Mouse (Mus musculus) liver, adult 2 months (tissue): Measurements from ENCODE around the gene 3110021N24Rik. TPM values are rescaled to one million over a fixed set of nuclear protein-coding genes. Genes with fewer than 3 reads are reported as not detected.
A peak's percentile ranks its signal among the peaks of the same experiment; 100 is the strongest.

Source experiments
- DNase-seq: peaks from one replicate; pipeline ENCODE4 v3.0.0-alpha.2; 2011; ENCODE audit warnings: low read depth, low spot score; ENCODE audit errors: extremely low read depth
- H3K27ac ChIP-seq: fragments of 200-500 bp; replicated peaks from 2 replicates; pipeline ENCODE4 v1.5.1; 2012; ENCODE audit warnings: low read depth, mild to moderate bottlenecking, control low read depth, inconsistent platforms, low read length; ENCODE audit not compliant: insufficient read depth
- H3K27me3 ChIP-seq: fragments of 200-500 bp; 2 replicates; pipeline ENCODE4 v1.6.1; 2012; ENCODE audit warnings: mild to moderate bottlenecking, moderate library complexity, low read length, inconsistent platforms; ENCODE audit not compliant: control insufficient read depth, insufficient read depth
- H3K36me3 ChIP-seq: fragments of 200-500 bp; 2 replicates; pipeline ENCODE4 v1.6.1; 2012; ENCODE audit warnings: low read length, inconsistent platforms; ENCODE audit not compliant: control insufficient read depth, insufficient read depth
- H3K4me1 ChIP-seq: fragments of 200-500 bp; 2 replicates; pipeline ENCODE4 v1.6.1; 2011; ENCODE audit warnings: low read length; ENCODE audit not compliant: control insufficient read depth, insufficient read depth
- H3K4me3 ChIP-seq: fragments of 200-500 bp; 2 replicates; pipeline ENCODE4 v1.5.1; 2011; ENCODE audit warnings: low read depth, mild to moderate bottlenecking, control low read depth, low read length, moderate library complexity; ENCODE audit not compliant: insufficient read depth
- H3K79me2 ChIP-seq: fragments of 200-500 bp; 2 replicates; pipeline ENCODE4 v1.6.1; 2012; ENCODE audit warnings: inconsistent platforms, mild to moderate bottlenecking, low read length, moderate library complexity; ENCODE audit not compliant: control insufficient read depth, insufficient read depth
- H3K9ac ChIP-seq: fragments of 200-500 bp; 2 replicates; pipeline ENCODE4 v1.6.1; 2012; ENCODE audit warnings: low read depth, mild to moderate bottlenecking, control low read depth, inconsistent platforms, low read length
- CTCF ChIP-seq: fragments of 200-500 bp; IDR thresholded peaks from 2 replicates; pipeline ENCODE4 v1.5.1; 2011; ENCODE audit warnings: low read depth, low read length, control low read depth
- POLR2A ChIP-seq: fragments of 200-500 bp; IDR thresholded peaks from 2 replicates; pipeline ENCODE4 v1.6.1; 2011; ENCODE audit warnings: low read length, control low read depth; ENCODE audit not compliant: insufficient read depth; ENCODE audit errors: extremely low read depth
- WGBS: fragments of 180-500 bp; shearing (Covaris S2); methylation state at CpG from one replicate; pipeline ENCODE4 v1.1.7; 2018; 5-methylcytosine and 5-hydroxymethylcytosine counted together
- polyA plus RNA-seq: library from polyadenylated mRNA; depleted of rRNA; stranded (reverse); fragments of >200 nt; gene quantifications from 2 replicates; pipeline ENCODE4 v1.2.3, GENCODE M21; 2012
- total RNA-seq: library from RNA; depleted of rRNA; stranded (reverse); fragments of >200 nt; gene quantifications from 2 replicates; pipeline ENCODE4 v1.2.3, GENCODE M21; 2014

3110021N24Rik gene
- total and polyA plus RNA-seq, 2 experiments, result 0.46 TPM; not detected in 1

DNA sequence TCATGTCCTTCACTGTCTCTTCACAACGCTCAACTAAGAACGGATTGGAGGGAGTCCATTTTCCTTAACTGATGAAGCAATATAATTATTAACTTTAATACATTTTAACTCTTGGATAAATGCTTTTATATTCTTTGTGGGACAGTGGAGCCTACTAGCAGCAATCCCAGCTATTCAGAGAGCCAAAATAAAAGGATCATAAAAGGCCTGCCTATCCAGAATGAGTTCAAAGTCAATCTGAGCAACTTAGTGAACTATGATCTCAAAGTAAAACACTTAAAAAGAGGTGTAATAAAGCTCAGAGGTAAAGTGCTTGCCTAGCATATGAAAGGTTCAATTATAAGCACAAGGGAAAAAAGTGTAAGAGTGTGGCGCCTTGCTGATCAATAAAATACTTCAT, 40.1 kb downstream of the 3110021N24Rik start:
- Histone ChIP-seq H3K4me1 (peaks cover 2% of the 10 kb centered on the region; the same call in 1 of the 2 replicates), H3K36me3 (no peaks in the 10 kb centered on the region), H3K27ac (no peak overlapping the region), H3K79me2 (no peaks in the 10 kb centered on the region; the same call in 1 of the 2 replicates), H3K4me3 (no peak overlapping the region), H3K9ac (no peak overlapping the region), H3K27me3 (no peaks in the 10 kb centered on the region)
- TF ChIP-seq CTCF, result no peak
- no peak for TF ChIP-seq POLR2A
- DNase-seq, result peak; percentile 61
- 41% methylated on average over 3 of the region's 3 CpGs for WGBS

DNA sequence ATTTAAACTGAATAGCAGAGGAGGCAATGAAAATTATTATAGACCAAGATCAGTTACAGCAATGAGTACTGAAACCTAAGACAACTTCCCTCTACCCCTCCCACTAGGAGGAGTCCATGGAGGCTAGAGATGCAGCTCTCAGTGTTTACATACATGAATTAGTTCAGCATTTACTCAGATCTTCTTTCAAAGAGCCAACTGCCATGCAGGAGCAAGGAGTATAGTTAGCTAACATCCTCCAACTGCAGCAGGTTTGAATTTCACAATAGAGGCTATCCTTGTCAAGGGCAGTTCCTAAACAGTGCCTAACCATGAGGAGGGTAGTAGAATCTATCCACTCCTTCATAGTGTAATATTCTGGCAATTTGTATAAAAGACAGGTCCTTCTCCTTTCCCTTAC, 49.1 kb downstream of the 3110021N24Rik start:
- no peak overlapping the region for H3K4me3 ChIP-seq
- no peaks in the 10 kb centered on the region for H3K27me3 ChIP-seq
- no peaks in the 10 kb centered on the region for H3K36me3 ChIP-seq
- DNase-seq, result no peak
- H3K27ac ChIP-seq, result no peak overlapping the region
- H3K4me1 ChIP-seq, result no peaks in the 10 kb centered on the region
- no peak for TF ChIP-seq POLR2A
- TF ChIP-seq CTCF, result no peak
- H3K9ac ChIP-seq, result no peak overlapping the region
- H3K79me2 ChIP-seq, result peaks cover 6% of the 10 kb centered on the region; the same call in 1 of the 2 replicates

DNA sequence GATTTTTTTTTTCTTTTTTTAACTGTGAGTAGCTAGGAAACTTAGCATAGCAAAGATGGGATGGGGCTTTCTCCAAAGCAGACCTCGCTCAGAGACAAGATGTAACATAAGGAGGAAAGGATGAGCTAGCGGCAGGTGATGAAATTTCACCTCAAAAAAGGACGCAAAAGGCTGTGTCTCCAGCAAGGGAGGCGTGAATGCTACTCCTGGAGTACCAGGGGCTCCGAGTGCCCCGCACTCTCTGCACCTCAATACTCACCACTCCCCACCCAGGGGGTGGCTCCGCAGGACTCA, 60.3 kb downstream of the 3110021N24Rik start:
- H3K79me2 ChIP-seq, result no peaks in the 10 kb centered on the region; the same call in 1 of the 2 replicates
- H3K27ac ChIP-seq, result peak overlapping the region; percentile 92
- 0% methylated on average over 7 of the region's 7 CpGs for WGBS
- peak; percentile 51 for DNase-seq
- peak overlapping the region; percentile 99 for H3K9ac ChIP-seq
- H3K4me1 ChIP-seq, result peaks cover 2% of the 10 kb centered on the region; the same call in 1 of the 2 replicates
- no peaks in the 10 kb centered on the region for H3K27me3 ChIP-seq
- TF ChIP-seq POLR2A, result no peak
- TF ChIP-seq CTCF, result no peak
- H3K36me3 ChIP-seq, result no peaks in the 10 kb centered on the region
- peak overlapping the region; percentile 96 for H3K4me3 ChIP-seq

DNA sequence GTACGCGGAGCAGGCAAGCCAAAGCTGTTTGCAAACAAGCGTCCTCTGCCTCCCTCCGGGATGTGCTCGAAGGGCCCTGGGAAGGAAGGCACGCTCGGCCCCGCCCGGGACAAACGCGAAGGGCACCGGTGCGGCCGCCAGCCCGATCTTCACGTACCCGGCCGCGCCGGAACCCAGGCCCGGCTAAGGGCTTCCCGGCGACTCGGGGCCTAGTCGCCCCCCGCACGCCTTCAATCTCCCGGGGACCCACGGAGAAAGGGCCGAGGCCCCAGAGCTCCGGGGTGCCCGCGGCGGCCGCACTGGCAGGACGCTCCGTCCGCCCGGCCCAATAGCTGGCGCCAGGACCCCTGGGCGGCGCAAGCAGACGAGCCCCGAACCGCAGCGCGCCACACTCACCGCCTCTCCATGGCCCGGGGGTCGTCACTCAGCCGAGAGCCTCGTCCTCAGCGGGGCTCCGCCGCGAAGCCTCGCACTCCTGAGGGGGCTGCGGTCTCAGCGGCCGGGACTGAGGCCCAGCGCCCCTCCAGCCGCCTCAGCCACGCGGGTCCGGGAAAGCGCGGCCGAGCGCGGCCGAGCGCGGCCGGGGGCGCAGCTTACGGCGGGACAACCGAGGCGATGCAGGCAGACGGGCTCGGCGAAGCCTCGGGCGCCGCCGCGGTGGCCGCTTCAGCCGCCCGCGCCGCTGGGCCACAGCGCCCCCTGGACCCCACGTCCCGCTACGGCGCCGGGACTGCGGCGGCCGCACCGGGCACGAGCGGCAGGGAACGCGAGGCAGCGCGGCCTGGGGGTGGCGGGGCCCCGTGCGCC, 60.8 kb downstream of the 3110021N24Rik start, which contains the start of gene Zfyve9:
Zfyve9 (minus strand) TSS at position 742 of the 807 bp plus-strand sequence.
- peaks cover 2% of the 10 kb centered on the region; the same call in 1 of the 2 replicates for H3K4me1 ChIP-seq
- TF ChIP-seq POLR2A, result 0 out of 2 replicates have a peak, but pooled peaks have one; percentile 26
- TF ChIP-seq CTCF, result peak; percentile 76
- H3K9ac ChIP-seq, result peak within 1 kb of the TSS; percentile 99
- 2% methylated on average over 89 of the region's 111 CpGs for WGBS
- peak; percentile 30 for DNase-seq
- H3K4me3 ChIP-seq, result peak within 1 kb of the TSS; percentile 96
- H3K27ac ChIP-seq, result peak within 1 kb of the TSS; percentile 92
- no peaks in the 10 kb centered on the region for H3K36me3 ChIP-seq
- no peaks in the 10 kb centered on the region; the same call in 1 of the 2 replicates for H3K79me2 ChIP-seq
- no peaks in the 10 kb centered on the region for H3K27me3 ChIP-seq

DNA sequence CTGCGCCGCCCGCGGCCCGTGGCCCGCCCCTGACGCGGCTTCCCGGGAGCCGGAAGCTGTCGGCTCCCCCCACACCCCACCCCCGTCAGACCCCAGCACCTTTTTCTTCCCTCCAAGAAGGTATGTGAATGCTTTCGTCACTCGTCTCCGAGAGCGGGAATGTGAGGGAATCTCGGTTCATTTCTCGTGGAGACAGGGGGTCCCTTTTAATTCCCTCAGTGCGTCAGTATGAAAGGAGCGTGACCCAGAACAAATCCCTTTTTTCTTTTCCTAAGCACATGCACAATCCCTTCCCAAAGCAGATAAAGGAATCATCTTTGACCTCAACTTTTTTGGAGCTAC, 61.4 kb downstream of the 3110021N24Rik start:
- no peaks in the 10 kb centered on the region for H3K36me3 ChIP-seq
- H3K79me2 ChIP-seq, result no peaks in the 10 kb centered on the region; the same call in 1 of the 2 replicates
- H3K9ac ChIP-seq, result peak overlapping the region; percentile 99
- peaks cover 2% of the 10 kb centered on the region; the same call in 1 of the 2 replicates for H3K4me1 ChIP-seq
- WGBS, result 3% methylated on average over 16 of the region's 20 CpGs
- DNase-seq, result peak; percentile 43
- no peaks in the 10 kb centered on the region for H3K27me3 ChIP-seq
- TF ChIP-seq POLR2A (no peak), CTCF (no peak)
- peak overlapping the region; percentile 46; the same call in 1 of the 2 replicates for H3K27ac ChIP-seq
- H3K4me3 ChIP-seq, result peak overlapping the region; percentile 96

DNA sequence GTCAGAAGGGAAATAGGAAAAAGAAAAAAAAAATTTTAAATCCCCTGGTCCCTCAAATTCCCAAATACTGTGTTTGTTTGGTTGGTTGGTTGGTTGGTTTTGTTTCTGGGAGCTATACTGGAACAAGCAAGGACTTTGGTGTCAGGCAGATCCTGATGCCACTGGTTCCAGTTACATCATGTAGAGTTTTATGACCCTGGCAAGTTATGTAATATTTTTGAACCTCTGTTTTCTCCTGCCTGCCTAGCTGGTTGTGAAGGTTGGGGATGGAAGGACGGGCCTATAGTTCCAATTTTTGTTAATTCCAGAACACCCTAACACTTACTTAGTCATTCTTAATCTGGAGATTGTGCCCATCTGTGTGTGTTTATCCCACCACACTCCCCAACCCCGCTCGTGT, 62.1 kb downstream of the 3110021N24Rik start:
- DNase-seq, result peak; percentile 81

More for the DNA sequence above, 62.1 kb downstream of the 3110021N24Rik start:
- no peaks in the 10 kb centered on the region; the same call in 1 of the 2 replicates for H3K79me2 ChIP-seq
- H3K27me3 ChIP-seq, result no peaks in the 10 kb centered on the region
- H3K27ac ChIP-seq, result peak overlapping the region; percentile 40
- H3K36me3 ChIP-seq, result no peaks in the 10 kb centered on the region
- 50% methylated on average over 3 of the region's 3 CpGs for WGBS
- H3K9ac ChIP-seq, result no peak overlapping the region
- TF ChIP-seq POLR2A (no peak), CTCF (no peak)
- peaks cover 2% of the 10 kb centered on the region; the same call in 1 of the 2 replicates for H3K4me1 ChIP-seq
- H3K4me3 ChIP-seq, result peak overlapping the region; percentile 36; the same call in 1 of the 2 replicates
